Mouse (Mus musculus): ENCODE results near the gene Usp32. TPM values are rescaled to one million over a fixed set of nuclear protein-coding genes. Genes with fewer than 3 reads are reported as not detected.

The Usp32 gene
- polyA plus RNA-seq (2012; rRNA removed): 9.0 and 10.7 TPM in 2 replicates
- polyA plus RNA-seq (2014; fragmentation: Nextera tagmentation; extraction: Ambion mirVana): 5.9 and 6.0 TPM in 2 replicates

DNA sequence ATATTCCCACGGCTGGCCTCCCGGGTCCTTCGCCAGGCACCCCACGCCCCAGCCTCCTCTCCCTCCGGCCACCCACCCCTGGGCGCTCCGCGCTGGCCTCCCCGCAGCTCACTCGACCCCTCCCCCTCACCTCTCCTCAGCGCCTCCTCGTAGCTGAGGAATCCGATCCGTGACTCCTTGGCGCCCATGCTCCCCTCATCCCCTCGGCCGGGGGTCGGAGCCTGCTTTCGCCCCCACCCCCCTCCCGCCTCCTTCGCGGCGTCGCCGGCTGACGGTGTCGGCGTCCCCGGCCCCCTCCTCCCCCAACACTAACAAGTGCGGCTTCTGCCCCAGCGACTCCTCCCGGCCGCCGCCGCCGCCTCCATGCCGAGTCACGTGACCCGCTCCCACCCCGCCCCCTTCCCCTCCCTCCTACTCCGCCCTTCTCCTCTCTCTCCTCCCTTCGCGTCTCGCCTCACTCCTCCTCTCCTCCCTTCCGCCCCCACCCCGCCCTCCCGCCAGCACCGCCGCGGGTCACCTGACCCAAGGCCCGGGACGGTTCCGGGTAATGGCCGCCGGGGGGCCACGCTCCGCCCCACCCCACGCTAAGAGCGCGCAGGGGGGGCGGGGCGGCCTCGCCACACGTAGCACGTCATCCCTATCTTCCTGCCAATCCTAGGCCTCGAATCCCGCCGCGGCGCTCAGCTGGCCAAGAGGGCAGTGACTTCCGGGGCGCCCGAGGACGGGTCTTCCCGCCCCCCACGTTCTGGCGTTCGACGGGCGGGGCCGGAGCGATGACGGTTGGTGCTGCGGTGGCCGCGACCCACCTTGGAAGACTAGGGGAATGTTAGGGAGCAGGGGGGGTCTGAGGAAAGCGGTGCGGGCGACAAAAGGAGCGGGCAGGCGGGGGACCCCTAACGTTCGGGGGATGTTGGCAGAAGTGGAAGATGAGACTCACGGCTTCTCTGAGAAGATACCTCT, at the start of gene Usp32:
Usp32 (minus strand) TSS at position 581 of the 960 bp plus-strand sequence.
- H3K27ac ChIP-seq (replicated peaks; ENCODE audit: low read depth, low read length): peak within 1 kb of the TSS; percentile 76
- peak within 1 kb of the TSS; percentile 84 for H3K4me3 ChIP-seq (replicated peaks; ENCODE audit: low read length)
- H3K4me2 ChIP-seq (replicated peaks; ENCODE audit: low read depth, low read length, severe bottlenecking): peak within 1 kb of the TSS; percentile 75
- H3K27me3 ChIP-seq (ENCODE audit: control insufficient read depth, insufficient read depth, low read length): no peaks in the 10 kb centered on the region
- peaks cover 6% of the 10 kb centered on the region; the same call in 1 of the 2 replicates for H3K4me1 ChIP-seq (ENCODE audit: control insufficient read depth, insufficient read depth, low read length)
- H3K9ac ChIP-seq (ENCODE audit: low read depth, low read length, severe bottlenecking): peak within 1 kb of the TSS; percentile 82
- peak; percentile 86; the same call in 1 of the 2 replicates for TF ChIP-seq POLR2A (IDR thresholded peaks at IDR 0.05; ENCODE audit: borderline replicate concordance, extremely low read depth, insufficient read depth, insufficient read length)
- under 1% methylated on average over 81 of the region's 94 CpGs for WGBS
- peak; percentile 97 for DNase-seq (ENCODE audit: low spot score)
- H3K9me3 ChIP-seq (ENCODE audit: control insufficient read depth, low read length): no peaks in the 10 kb centered on the region
- peak; percentile 98 for ATAC-seq (ENCODE audit: low FRiP score, low read depth)
- no peaks in the 10 kb centered on the region for H3K36me3 ChIP-seq (ENCODE audit: control insufficient read depth, insufficient read depth, low read length)

DNA sequence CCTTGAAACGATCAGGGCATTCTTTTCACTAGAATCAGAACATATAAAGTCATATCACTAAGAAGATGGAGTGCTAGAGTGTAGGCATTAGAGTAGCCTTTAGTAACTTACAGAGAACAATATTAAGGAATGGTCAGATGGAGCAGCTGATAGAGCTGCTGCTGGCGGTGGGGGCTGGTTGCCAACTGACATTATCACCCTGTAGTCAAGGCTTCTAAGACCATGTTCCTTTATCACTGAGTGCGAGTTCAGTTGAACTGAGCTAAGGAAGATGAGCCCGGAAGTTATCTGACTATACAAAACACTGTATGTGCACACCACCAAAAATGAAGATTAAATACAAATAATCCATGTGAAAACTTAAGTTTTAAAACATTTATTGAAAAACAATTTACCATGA, 49.1 kb upstream of the Usp32 start:
- H3K27me3 ChIP-seq (ENCODE audit: control insufficient read depth, insufficient read depth, low read length): no peaks in the 10 kb centered on the region
- H3K4me2 ChIP-seq (replicated peaks; ENCODE audit: low read depth, low read length, severe bottlenecking): no peak overlapping the region
- H3K36me3 ChIP-seq (ENCODE audit: control insufficient read depth, insufficient read depth, low read length): peaks cover 53% of the 10 kb centered on the region
- H3K27ac ChIP-seq (replicated peaks; ENCODE audit: low read depth, low read length): no peak overlapping the region
- no peak for TF ChIP-seq POLR2A (IDR thresholded peaks at IDR 0.05; ENCODE audit: borderline replicate concordance, extremely low read depth, insufficient read depth, insufficient read length)
- H3K9ac ChIP-seq (ENCODE audit: low read depth, low read length, severe bottlenecking): no peak overlapping the region
- H3K4me1 ChIP-seq (ENCODE audit: control insufficient read depth, insufficient read depth, low read length): no peaks in the 10 kb centered on the region
- H3K9me3 ChIP-seq (ENCODE audit: control insufficient read depth, low read length): no peaks in the 10 kb centered on the region
- WGBS: 95% methylated on average over 4 of the region's 4 CpGs
- no peak for DNase-seq (ENCODE audit: low spot score)
- ATAC-seq (ENCODE audit: low FRiP score, low read depth): no peak
- H3K4me3 ChIP-seq (replicated peaks; ENCODE audit: low read length): no peak overlapping the region

DNA sequence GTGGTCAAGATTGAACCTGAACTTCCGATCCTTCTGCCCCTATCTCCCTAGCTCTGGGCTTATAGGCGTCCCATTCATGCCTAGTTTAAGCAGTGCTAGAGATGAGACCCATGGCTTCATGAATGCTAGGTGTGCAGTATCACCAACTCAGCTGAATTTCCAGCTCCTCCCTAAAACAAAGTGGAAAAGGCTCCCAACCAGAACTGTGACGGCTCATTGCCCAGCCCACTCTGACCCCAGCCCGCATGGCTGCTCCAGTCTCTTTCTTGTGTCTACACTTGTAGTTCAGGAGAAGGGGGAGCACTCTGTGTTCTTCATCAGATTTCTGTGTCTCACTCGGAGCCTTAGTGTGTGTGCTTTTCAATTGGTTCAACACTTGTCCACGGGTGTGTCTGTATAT, 44.9 kb upstream of the Usp32 start:
- Histone ChIP-seq H3K27ac (replicated peaks; ENCODE audit: low read depth, low read length) (no peak overlapping the region), H3K4me2 (replicated peaks; ENCODE audit: low read depth, low read length, severe bottlenecking) (no peak overlapping the region), H3K27me3 (ENCODE audit: control insufficient read depth, insufficient read depth, low read length) (no peaks in the 10 kb centered on the region), H3K4me3 (replicated peaks; ENCODE audit: low read length) (no peak overlapping the region), H3K4me1 (ENCODE audit: control insufficient read depth, insufficient read depth, low read length) (no peaks in the 10 kb centered on the region), H3K9ac (ENCODE audit: low read depth, low read length, severe bottlenecking) (no peak overlapping the region), H3K9me3 (ENCODE audit: control insufficient read depth, low read length) (no peaks in the 10 kb centered on the region), H3K36me3 (ENCODE audit: control insufficient read depth, insufficient read depth, low read length) (peaks cover 18% of the 10 kb centered on the region)
- no peak for TF ChIP-seq POLR2A (IDR thresholded peaks at IDR 0.05; ENCODE audit: borderline replicate concordance, extremely low read depth, insufficient read depth, insufficient read length)
- no peak for DNase-seq (ENCODE audit: low spot score)
- ATAC-seq (ENCODE audit: low FRiP score, low read depth): no peak
- WGBS: 88% methylated on average over 6 of the region's 6 CpGs

DNA sequence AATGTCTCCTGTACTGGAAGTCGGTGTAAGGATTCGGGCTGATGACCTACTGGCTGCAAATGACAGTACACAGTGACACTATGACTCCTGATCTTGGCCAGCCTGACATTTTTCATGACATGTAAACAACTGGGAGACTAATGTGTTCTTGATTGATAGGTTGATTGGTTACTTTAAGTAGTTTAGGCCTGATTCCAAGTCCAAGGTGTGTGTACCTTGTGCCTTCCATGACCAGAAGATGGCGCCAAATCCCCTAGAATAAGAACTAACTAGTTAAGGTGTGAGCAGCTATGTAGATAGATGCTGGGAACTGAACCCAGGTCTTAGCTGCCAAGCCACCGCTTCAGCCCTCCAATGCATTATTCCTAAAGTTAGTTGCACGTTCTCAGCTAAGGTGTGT, 44.1 kb upstream of the Usp32 start:
- Histone ChIP-seq H3K9ac (ENCODE audit: low read depth, low read length, severe bottlenecking) (no peak overlapping the region), H3K27ac (replicated peaks; ENCODE audit: low read depth, low read length) (no peak overlapping the region), H3K27me3 (ENCODE audit: control insufficient read depth, insufficient read depth, low read length) (no peaks in the 10 kb centered on the region), H3K4me2 (replicated peaks; ENCODE audit: low read depth, low read length, severe bottlenecking) (no peak overlapping the region), H3K36me3 (ENCODE audit: control insufficient read depth, insufficient read depth, low read length) (peaks cover 10% of the 10 kb centered on the region), H3K4me1 (ENCODE audit: control insufficient read depth, insufficient read depth, low read length) (no peaks in the 10 kb centered on the region), H3K4me3 (replicated peaks; ENCODE audit: low read length) (no peak overlapping the region), H3K9me3 (ENCODE audit: control insufficient read depth, low read length) (no peaks in the 10 kb centered on the region)
- 73% methylated on average over 5 of the region's 5 CpGs for WGBS
- no peak for DNase-seq (ENCODE audit: low spot score)
- TF ChIP-seq POLR2A (IDR thresholded peaks at IDR 0.05; ENCODE audit: borderline replicate concordance, extremely low read depth, insufficient read depth, insufficient read length): no peak
- no peak for ATAC-seq (ENCODE audit: low FRiP score, low read depth)

DNA sequence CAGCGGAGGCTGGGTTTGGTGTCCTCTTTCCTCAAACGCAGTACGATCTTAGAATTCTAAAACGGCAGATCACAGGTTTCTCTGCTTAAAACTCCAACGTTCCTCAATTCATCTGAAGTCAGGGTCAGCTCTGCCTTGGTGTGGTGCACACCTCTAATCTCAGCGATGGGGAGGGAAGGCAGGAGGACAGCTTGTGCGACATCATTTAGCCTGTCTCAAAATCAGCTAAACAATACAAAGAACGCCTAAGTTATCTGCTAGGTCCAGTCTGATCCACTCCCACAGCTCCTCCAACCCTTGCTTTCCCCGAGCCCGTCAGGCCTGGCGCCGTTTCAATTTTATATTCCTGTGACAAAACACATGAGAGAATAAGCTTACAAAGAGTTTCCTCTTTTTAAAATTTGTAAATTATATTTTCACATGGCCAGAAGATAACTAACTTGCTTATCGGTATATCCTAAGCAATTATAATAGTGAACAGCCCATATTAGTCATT, 43.4 kb upstream of the Usp32 start:
- Histone ChIP-seq H3K27me3 (ENCODE audit: control insufficient read depth, insufficient read depth, low read length) (no peaks in the 10 kb centered on the region), H3K4me3 (replicated peaks; ENCODE audit: low read length) (peak overlapping the region; percentile 33), H3K36me3 (ENCODE audit: control insufficient read depth, insufficient read depth, low read length) (peaks cover 3% of the 10 kb centered on the region), H3K4me1 (ENCODE audit: control insufficient read depth, insufficient read depth, low read length) (no peaks in the 10 kb centered on the region), H3K4me2 (replicated peaks; ENCODE audit: low read depth, low read length, severe bottlenecking) (peak overlapping the region; percentile 62), H3K9ac (ENCODE audit: low read depth, low read length, severe bottlenecking) (peak overlapping the region; percentile 51), H3K9me3 (ENCODE audit: control insufficient read depth, low read length) (no peaks in the 10 kb centered on the region), H3K27ac (replicated peaks; ENCODE audit: low read depth, low read length) (no peak overlapping the region)
- ATAC-seq (ENCODE audit: low FRiP score, low read depth) (no peak), DNase-seq (ENCODE audit: low spot score) (no peak)
- TF ChIP-seq POLR2A (IDR thresholded peaks at IDR 0.05; ENCODE audit: borderline replicate concordance, extremely low read depth, insufficient read depth, insufficient read length): no peak
- 21% methylated on average over 13 of the region's 13 CpGs for WGBS

All from limb, embryonic 14.5 days (tissue).